Mouse (Mus musculus) spleen, adult 2 months (tissue): ENCODE results near the gene Cd79b.
A peak's percentile ranks its signal among the peaks of the same experiment; 100 is the strongest.

Source experiments
- CTCF ChIP-seq: fragments of 200-500 bp; IDR thresholded peaks from 2 replicates; pipeline ENCODE4 v1.5.1; 2011; ENCODE audit warnings: mild to moderate bottlenecking, inconsistent platforms; ENCODE audit not compliant: insufficient read depth, insufficient read length, insufficient replicate concordance; ENCODE audit errors: extremely low read depth
- POLR2A ChIP-seq: fragments of 200-500 bp; IDR thresholded peaks from 2 replicates; pipeline ENCODE4 v1.6.1; 2011; ENCODE audit warnings: low read depth, low read length, inconsistent platforms

- peak; percentile 32; the same call in 1 of the 2 replicates for TF ChIP-seq CTCF
- TF ChIP-seq POLR2A, result no peak
Observed at GRCm38 (mm10) chr11:106289369-106289768, 25.2 kb downstream of the Cd79b start.
